Mouse (Mus musculus): ENCODE measurements around the gene Crp. TPM values are rescaled to one million over a fixed set of nuclear protein-coding genes. Genes with fewer than 3 reads are reported as not detected.

Gene Crp
- polyA plus RNA-seq (2012; rRNA removed): 0.04 TPM in 2 replicates

GRCm38 (mm10) chr1:172697844-172698243 is at the start of gene Crp:
Crp (plus strand) TSS chr1:172698055.

Other genes with a start within 250 kb of the Crp start
- gene Slamf9, start 222.7 kb upstream of the Crp start, polyA plus RNA-seq (2012; rRNA removed): 4.5 and 5.6 TPM in 2 replicates
- gene Igsf9, start 216.3 kb upstream of the Crp start, polyA plus RNA-seq (2012; rRNA removed): 144 and 156 TPM in 2 replicates
- gene Tagln2, start 198.0 kb upstream of the Crp start, polyA plus RNA-seq (2012; rRNA removed): 605 and 729 TPM in 2 replicates
- gene Cfap45, start 177.3 kb upstream of the Crp start, polyA plus RNA-seq (2012; rRNA removed): 3.8 and 4.0 TPM in 2 replicates
- gene Vsig8, start 142.1 kb upstream of the Crp start, polyA plus RNA-seq (2012; rRNA removed): 31.8 and 65.5 TPM in 2 replicates
- gene Slamf8, start 107.5 kb upstream of the Crp start, polyA plus RNA-seq (2012; rRNA removed): 0.42 and 0.81 TPM in 2 replicates
- gene Fcrl6, start 95.5 kb upstream of the Crp start, polyA plus RNA-seq (2012; rRNA removed): not detected in 2 replicates
- 15.7 and 21.8 TPM in 2 replicates for gene Dusp23, start 65.1 kb upstream of the Crp start, polyA plus RNA-seq (2012; rRNA removed)
- gene Apcs, start 197.0 kb downstream of the Crp start, polyA plus RNA-seq (2012; rRNA removed): not detected in 2 replicates